Mouse (Mus musculus) hindbrain, embryonic 14.5 days (tissue): Measurements from ENCODE around the gene Sec16a. TPM values are rescaled to one million over a fixed set of nuclear protein-coding genes. Genes with fewer than 3 reads are reported as not detected.

Experiments used
- ATAC-seq: fragments of 200-750 bp; cut with Nextera tagmentation; 2 replicates; pipeline ENCODE4 v1.8.0; 2017; ENCODE audit warnings: moderate number of reproducible peaks, mild to moderate bottlenecking, moderate TSS enrichment, moderate library complexity; ENCODE audit not compliant: low FRiP score
- DNase-seq: peaks from one replicate; pipeline ENCODE4 v3.0.0-alpha.2; 2015; ENCODE audit warnings: low spot score
- H3K27ac ChIP-seq: fragments of 300-500 bp; sonication (generic); 2 replicates; pipeline ENCODE4 v1.5.1; 2014; ENCODE audit warnings: mild to moderate bottlenecking, moderate library complexity
- H3K27me3 ChIP-seq: fragments of 300-500 bp; sonication (generic); 2 replicates; pipeline ENCODE4 v1.6.1; 2014; ENCODE audit warnings: mild to moderate bottlenecking, low read length, mixed read lengths; ENCODE audit not compliant: control insufficient read depth, insufficient read depth
- H3K36me3 ChIP-seq: fragments of 300-500 bp; sonication (generic); replicated peaks from 2 replicates; pipeline ENCODE4 v1.6.1; 2014; ENCODE audit not compliant: control insufficient read depth, insufficient read depth
- H3K4me1 ChIP-seq: fragments of 300-500 bp; sonication (generic); replicated peaks from 2 replicates; pipeline ENCODE4 v1.6.1; 2014; ENCODE audit warnings: antibody characterized with exemption, low read length, mixed read lengths; ENCODE audit not compliant: control insufficient read depth, insufficient read depth
- H3K4me2 ChIP-seq: fragments of 300-500 bp; sonication (generic); replicated peaks from 2 replicates; pipeline ENCODE4 v1.6.1; 2014; ENCODE audit warnings: mild to moderate bottlenecking, moderate library complexity
- H3K4me3 ChIP-seq: fragments of 300-500 bp; sonication (generic); replicated peaks from 2 replicates; pipeline ENCODE4 v1.5.1; 2014; ENCODE audit warnings: mild to moderate bottlenecking, low read length
- H3K9ac ChIP-seq: fragments of 300-500 bp; sonication (generic); 2 replicates; pipeline ENCODE4 v1.6.1; 2014
- H3K9me3 ChIP-seq: fragments of 300-500 bp; sonication (generic); 2 replicates; pipeline ENCODE4 v1.6.1; 2016; ENCODE audit warnings: low read length; ENCODE audit not compliant: control insufficient read depth
- WGBS: fragments of 180-500 bp; shearing (Covaris S2); extraction: QIAGEN DNeasy Blood & Tissue Kit; methylation state at CpG from one replicate; pipeline ENCODE4 v1.1.7; 2014; 5-methylcytosine and 5-hydroxymethylcytosine counted together
- polyA plus RNA-seq: library from polyadenylated mRNA; unstranded; fragments of >200 nt; fragmentation: Nextera tagmentation; extraction: Ambion mirVana; gene quantifications from 2 replicates; pipeline ENCODE4 v1.2.1, GENCODE M21; 2014

Gene Sec16a
- polyA plus RNA-seq, 1 experiment from 2014 or later, result 29.1 TPM

- DNase-seq (no peak), ATAC-seq (no peak)
- H3K4me1 ChIP-seq, result no peaks in the 10 kb centered on the region
- 91% methylated on average over 7 of the region's 7 CpGs for WGBS
- H3K27ac ChIP-seq, result no peak overlapping the region
- peaks cover 95% of the 10 kb centered on the region for H3K36me3 ChIP-seq
- no peak overlapping the region for H3K4me3 ChIP-seq
- no peaks in the 10 kb centered on the region for H3K9me3 ChIP-seq
- H3K9ac ChIP-seq, result no peak overlapping the region
- H3K4me2 ChIP-seq, result no peak overlapping the region
- no peaks in the 10 kb centered on the region for H3K27me3 ChIP-seq
Observed at GRCm38 (mm10) chr2:26434791-26435572, 10.0 kb downstream of the Sec16a start.

GRCm38 (mm10) chr2:26429851-26430250 lies 15.2 kb downstream of the Sec16a start:
- Histone ChIP-seq H3K4me2 (no peak overlapping the region), H3K9ac (no peak overlapping the region), H3K4me1 (no peaks in the 10 kb centered on the region), H3K36me3 (peaks cover 96% of the 10 kb centered on the region), H3K4me3 (no peak overlapping the region), H3K27me3 (no peaks in the 10 kb centered on the region), H3K9me3 (no peaks in the 10 kb centered on the region), H3K27ac (no peak overlapping the region)
- DNase-seq, result no peak
- WGBS, result 77% methylated on average over 5 of the region's 5 CpGs
- no peak for ATAC-seq

GRCm38 (mm10) chr2:26424541-26424940 lies 20.5 kb downstream of the Sec16a start:
- no peaks in the 10 kb centered on the region for H3K9me3 ChIP-seq
- no peak overlapping the region for H3K4me2 ChIP-seq
- DNase-seq (no peak), ATAC-seq (no peak)
- H3K27me3 ChIP-seq, result no peaks in the 10 kb centered on the region
- no peak overlapping the region for H3K9ac ChIP-seq
- no peak overlapping the region for H3K4me3 ChIP-seq
- H3K36me3 ChIP-seq, result peaks cover 98% of the 10 kb centered on the region
- WGBS, result 95% methylated on average over 2 of the region's 2 CpGs
- H3K27ac ChIP-seq, result no peak overlapping the region
- no peaks in the 10 kb centered on the region for H3K4me1 ChIP-seq

GRCm38 (mm10) chr2:26423086-26423485 lies 21.9 kb downstream of the Sec16a start:
- Histone ChIP-seq H3K4me2 (no peak overlapping the region), H3K27ac (no peak overlapping the region), H3K27me3 (no peaks in the 10 kb centered on the region), H3K4me1 (no peaks in the 10 kb centered on the region), H3K9ac (no peak overlapping the region), H3K36me3 (peaks cover 98% of the 10 kb centered on the region), H3K4me3 (no peak overlapping the region), H3K9me3 (no peaks in the 10 kb centered on the region)
- 100% methylated on average over 1 of the region's 1 CpGs for WGBS
- ATAC-seq (no peak), DNase-seq (no peak)

- Histone ChIP-seq H3K9ac (no peak overlapping the region), H3K4me2 (no peak overlapping the region), H3K36me3 (peaks cover 99% of the 10 kb centered on the region), H3K4me1 (no peaks in the 10 kb centered on the region), H3K4me3 (no peak overlapping the region), H3K27ac (no peak overlapping the region), H3K27me3 (no peaks in the 10 kb centered on the region), H3K9me3 (no peaks in the 10 kb centered on the region)
- no peak for ATAC-seq
- DNase-seq, result no peak
- 97% methylated on average over 2 of the region's 2 CpGs for WGBS
Observed at GRCm38 (mm10) chr2:26421969-26422368, 23.0 kb downstream of the Sec16a start.

GRCm38 (mm10) chr2:26418120-26418519 lies 26.9 kb downstream of the Sec16a start:
- Histone ChIP-seq H3K4me2 (no peak overlapping the region), H3K9me3 (no peaks in the 10 kb centered on the region), H3K4me1 (no peaks in the 10 kb centered on the region), H3K27ac (no peak overlapping the region), H3K4me3 (no peak overlapping the region), H3K9ac (no peak overlapping the region), H3K27me3 (no peaks in the 10 kb centered on the region), H3K36me3 (peaks cover 99% of the 10 kb centered on the region)
- no peak for DNase-seq
- ATAC-seq, result no peak
- WGBS, result 94% methylated on average over 1 of the region's 1 CpGs

GRCm38 (mm10) chr2:26417066-26417465 lies 27.9 kb downstream of the Sec16a start:
- Histone ChIP-seq H3K36me3 (peaks cover 99% of the 10 kb centered on the region), H3K9me3 (no peaks in the 10 kb centered on the region), H3K27me3 (no peaks in the 10 kb centered on the region), H3K4me1 (no peaks in the 10 kb centered on the region), H3K9ac (no peak overlapping the region), H3K4me3 (no peak overlapping the region), H3K4me2 (no peak overlapping the region), H3K27ac (no peak overlapping the region)
- DNase-seq (no peak), ATAC-seq (no peak)

- Histone ChIP-seq H3K9ac (no peak overlapping the region), H3K27me3 (no peaks in the 10 kb centered on the region), H3K4me2 (no peak overlapping the region), H3K4me3 (no peak overlapping the region), H3K4me1 (peaks cover 27% of the 10 kb centered on the region), H3K27ac (no peak overlapping the region), H3K9me3 (no peaks in the 10 kb centered on the region), H3K36me3 (peaks cover 77% of the 10 kb centered on the region)
- ATAC-seq (no peak), DNase-seq (no peak)
- 65% methylated on average over 4 of the region's 5 CpGs for WGBS
Observed at GRCm38 (mm10) chr2:26410931-26411411, 34.0 kb downstream of the Sec16a start.

- WGBS, result 67% methylated on average over 5 of the region's 5 CpGs
- H3K27ac ChIP-seq, result no peak overlapping the region
- no peak overlapping the region for H3K4me3 ChIP-seq
- H3K27me3 ChIP-seq, result no peaks in the 10 kb centered on the region
- H3K4me2 ChIP-seq, result no peak overlapping the region
- H3K36me3 ChIP-seq, result peaks cover 68% of the 10 kb centered on the region
- H3K9me3 ChIP-seq, result no peaks in the 10 kb centered on the region
- ATAC-seq, result no peak
- no peak for DNase-seq
- H3K9ac ChIP-seq, result no peak overlapping the region
- peaks cover 35% of the 10 kb centered on the region for H3K4me1 ChIP-seq
Observed at GRCm38 (mm10) chr2:26410091-26410490, 34.9 kb downstream of the Sec16a start.
